Comparison of ENCODE assay signal across 8 mouse cellular contexts in the genomic region with DNA sequence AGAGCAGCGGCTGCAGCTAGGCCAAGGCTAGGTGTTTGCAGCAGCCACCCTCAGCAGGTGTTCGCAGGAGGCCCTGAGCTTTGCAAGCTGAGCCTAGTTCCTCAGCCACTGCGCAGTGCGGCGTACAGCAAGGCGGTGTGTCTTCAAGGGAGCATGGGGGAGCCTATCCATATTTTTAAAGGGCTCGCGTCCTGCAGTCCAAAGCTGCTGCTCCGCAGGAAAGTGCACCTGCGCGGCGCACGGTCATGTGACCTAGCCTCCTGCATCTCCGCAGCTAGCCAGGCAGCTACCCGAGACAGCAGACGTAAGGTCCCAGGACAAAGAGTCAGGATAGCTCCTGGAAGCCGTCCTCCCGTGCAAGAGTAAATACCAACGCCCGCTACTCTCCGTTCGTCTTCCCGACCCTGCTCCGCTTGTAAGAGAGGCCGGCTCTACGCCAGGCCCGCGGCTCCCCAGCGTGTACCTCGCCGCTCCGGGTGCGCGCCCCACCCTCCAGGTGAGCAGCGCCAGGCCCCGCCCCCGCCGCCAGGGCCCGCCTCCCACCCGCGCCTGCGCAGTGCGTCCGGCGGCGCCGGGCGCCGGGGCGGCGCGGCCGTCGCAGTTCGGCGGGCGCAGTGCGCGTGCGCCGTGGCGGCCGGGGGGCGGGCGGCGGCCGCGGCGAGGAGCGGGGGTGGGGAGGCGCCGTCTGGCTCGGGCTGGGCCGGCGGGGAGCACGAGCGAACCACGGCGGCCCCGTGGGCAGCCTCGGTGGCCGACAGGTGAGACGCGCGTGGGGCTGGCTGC. TPM values are rescaled to one million over a fixed set of nuclear protein-coding genes. Genes with fewer than 3 reads are reported as not detected.
DNase-seq lines count a peak whose midpoint lies in the region; ATAC-seq lines count a peak whose summit lies in the region.

Spin1 (plus strand) TSS at position 648 of the 783 bp plus-strand sequence.

- peak within 1 kb of the TSS; percentile 97 for H3K4me2 ChIP-seq in forebrain, embryonic 11.5 days (ENCODE audit: low read depth, low read length, severe bottlenecking)
- H3K4me2 ChIP-seq in heart, embryonic 15.5 days = peak within 1 kb of the TSS; percentile 97
- peak within 1 kb of the TSS; percentile 89 for H3K4me2 ChIP-seq in liver, embryonic 13.5 days
- H3K4me2 ChIP-seq in stomach, embryonic 14.5 days (replicated peaks; ENCODE audit: low read depth, low read length) = peak within 1 kb of the TSS; percentile 89

- H3K27me3 ChIP-seq in forebrain, embryonic 11.5 days (ENCODE audit: control insufficient read depth, insufficient read depth, low read length) = no peaks in the 10 kb centered on the region
- H3K27me3 ChIP-seq in heart, embryonic 15.5 days = no peaks in the 10 kb centered on the region
- H3K27me3 ChIP-seq in liver, embryonic 13.5 days = peaks cover 17% of the 10 kb centered on the region
- H3K27me3 ChIP-seq in stomach, embryonic 14.5 days (ENCODE audit: control insufficient read depth, insufficient read depth, low read length) = no peaks in the 10 kb centered on the region

- peak; percentile 93 for DNase-seq in CD4-positive, CD25-positive, alpha-beta regulatory T cell, adult 2 months (ENCODE audit: low read depth, low spot score)
- peak; percentile 64 for DNase-seq in brain, embryonic 18.5 days (ENCODE audit: low read depth, low spot score)
- DNase-seq in forebrain, embryonic 11.5 days (ENCODE audit: low spot score) = peak; percentile 90
- DNase-seq in kidney, postnatal 25 days = peak; percentile 83 to 91
- peak; percentile 64 for DNase-seq in liver, embryonic 13.5 days
- DNase-seq in natural killer cell, adult 2 months (ENCODE audit: low spot score in 2 of 2) = peak; percentile 78 to 88

- H3K4me1 ChIP-seq in forebrain, embryonic 11.5 days (replicated peaks; ENCODE audit: control insufficient read depth, insufficient read depth, low read length) = 0 out of 2 replicates have a peak, but pooled peaks cover 2% of the 10 kb centered on the region
- peaks cover 27% of the 10 kb centered on the region for H3K4me1 ChIP-seq in heart, embryonic 15.5 days (replicated peaks)
- peaks cover 28% of the 10 kb centered on the region for H3K4me1 ChIP-seq in liver, embryonic 13.5 days (replicated peaks)
- H3K4me1 ChIP-seq in stomach, embryonic 14.5 days (ENCODE audit: control insufficient read depth, insufficient read depth, low read length) = 0 out of 2 replicates have a peak, but pooled peaks cover 20% of the 10 kb centered on the region

- 0% methylated on average over 61 of the region's 85 CpGs for WGBS in forebrain, embryonic 11.5 days
- under 1% methylated on average over 80 of the region's 85 CpGs for WGBS in heart, embryonic 15.5 days
- WGBS in liver, embryonic 13.5 days (ENCODE audit: insufficient replicate concordance) = under 1% methylated on average over 74 of the region's 85 CpGs
- WGBS in stomach, embryonic 14.5 days = under 1% methylated on average over 81 of the region's 85 CpGs

- peak within 1 kb of the TSS; percentile 76 for H3K27ac ChIP-seq in forebrain, embryonic 11.5 days (ENCODE audit: low read depth, low read length)
- H3K27ac ChIP-seq in heart, embryonic 15.5 days = peak within 1 kb of the TSS; percentile 96
- H3K27ac ChIP-seq in liver, embryonic 13.5 days = peak within 1 kb of the TSS; percentile 71
- H3K27ac ChIP-seq in stomach, embryonic 14.5 days (ENCODE audit: low read length) = peak within 1 kb of the TSS; percentile 94

- H3K4me3 ChIP-seq in forebrain, embryonic 11.5 days (ENCODE audit: low read depth, low read length) = peak within 1 kb of the TSS; percentile 85
- peak within 1 kb of the TSS; percentile 95 for H3K4me3 ChIP-seq in heart, embryonic 15.5 days
- H3K4me3 ChIP-seq in liver, embryonic 13.5 days (replicated peaks) = peak within 1 kb of the TSS; percentile 81
- peak within 1 kb of the TSS; percentile 89 for H3K4me3 ChIP-seq in stomach, embryonic 14.5 days (ENCODE audit: low read depth, low read length)

- peaks cover 2% of the 10 kb centered on the region; the same call in 1 of the 2 replicates for H3K36me3 ChIP-seq in forebrain, embryonic 11.5 days (ENCODE audit: control insufficient read depth, insufficient read depth, low read length)
- H3K36me3 ChIP-seq in heart, embryonic 15.5 days = no peaks in the 10 kb centered on the region; the same call in 1 of the 2 replicates
- peaks cover 8% of the 10 kb centered on the region; the same call in 1 of the 2 replicates for H3K36me3 ChIP-seq in liver, embryonic 13.5 days
- no peaks in the 10 kb centered on the region for H3K36me3 ChIP-seq in stomach, embryonic 14.5 days (ENCODE audit: control insufficient read depth, insufficient read depth, low read length)

- ATAC-seq in forebrain, embryonic 11.5 days (replicated peaks; ENCODE audit: low FRiP score) = peak; percentile 84
- ATAC-seq in heart, embryonic 15.5 days (replicated peaks; ENCODE audit: insufficient number of reproducible peaks, insufficient read depth, low FRiP score, low read depth) = peak; percentile 83
- peak; percentile 83 for ATAC-seq in liver, embryonic 13.5 days (ENCODE audit: low read depth)
- peak; percentile 84 for ATAC-seq in stomach, embryonic 14.5 days (ENCODE audit: insufficient number of reproducible peaks, insufficient read depth, low FRiP score, low read depth)

- H3K9ac ChIP-seq in forebrain, embryonic 11.5 days (ENCODE audit: low read length) = peak within 1 kb of the TSS; percentile 97
- peak within 1 kb of the TSS; percentile 96 for H3K9ac ChIP-seq in heart, embryonic 15.5 days
- peak within 1 kb of the TSS; percentile 84 for H3K9ac ChIP-seq in liver, embryonic 13.5 days
- H3K9ac ChIP-seq in stomach, embryonic 14.5 days (replicated peaks; ENCODE audit: low read depth, low read length) = peak within 1 kb of the TSS; percentile 96

- H3K9me3 ChIP-seq in forebrain, embryonic 11.5 days (ENCODE audit: control insufficient read depth, low read length) = peaks cover 11% of the 10 kb centered on the region; the same call in 1 of the 2 replicates
- H3K9me3 ChIP-seq in heart, embryonic 15.5 days (replicated peaks) = no peaks in the 10 kb centered on the region
- no peaks in the 10 kb centered on the region for H3K9me3 ChIP-seq in liver, embryonic 13.5 days (replicated peaks)
- H3K9me3 ChIP-seq in stomach, embryonic 14.5 days (ENCODE audit: control insufficient read depth, low read depth, low read length) = peaks cover 3% of the 10 kb centered on the region; the same call in 1 of the 2 replicates

RNA-seq across cellular contexts. Expression of gene Spin1, which starts in this region (rescaled TPM):
- polyA plus RNA-seq in forebrain, embryonic 11.5 days (2014; fragmentation: Nextera tagmentation; extraction: Ambion mirVana) = 110 and 111 TPM in 2 replicates
- 45.1 and 51.6 TPM in 2 replicates for polyA plus RNA-seq in heart, embryonic 15.5 days (2015; fragmentation: Nextera tagmentation; extraction: Ambion mirVana)
- 10.7 and 11.9 TPM in 2 replicates for polyA plus RNA-seq in liver, embryonic 13.5 days (2015; fragmentation: Nextera tagmentation; extraction: Ambion mirVana)
- 95.5 and 98.3 TPM in 2 replicates for polyA plus RNA-seq in stomach, embryonic 14.5 days (2014; fragmentation: Nextera tagmentation; extraction: Ambion mirVana)

Comparison
In these comparisons a context has a peak if more than half of its experiments do, and no peak if none do; other contexts are left out.
1. Peak in every context shown above with its lines: DNase-seq, ATAC-seq, H3K4me3 ChIP-seq and H3K27ac ChIP-seq.